Comparison of ENCODE assay signal across 12 mouse cellular contexts in genomic region chr9:77481380-77481779, GRCm38 (mm10).
DNase-seq lines count a peak whose midpoint lies in the region; ATAC-seq and TF ChIP-seq lines count a peak whose summit lies in the region.
"Had no signal": no experiment of that assay in that cellular context is flagged by ENCODE, and none has a peak within 500 bp of the region (broad histone marks: within the 10 kb centered on the region; RNA-seq: fewer than 3 reads in every experiment).

No protein-coding gene starts in this region.

- TF ChIP-seq CTCF in layer of hippocampus, adult 2 months (conservative IDR thresholded peaks at IDR 0.05): no peak

- H3K4me3 ChIP-seq in layer of hippocampus, adult 2 months: no peak overlapping the region
- H3K4me3 ChIP-seq in heart, embryonic 14.5 days (ENCODE audit: control insufficient read depth in 1 of 2, insufficient read depth in 1 of 2, low read depth in 1 of 2, low read length in 2 of 2): no peak overlapping the region
- H3K4me3 ChIP-seq in stomach, embryonic 16.5 days (replicated peaks; ENCODE audit: low read length): no peak overlapping the region
- H3K4me3 ChIP-seq: liver, embryonic 15.5 days; midbrain, embryonic 15.5 days had no signal

- ATAC-seq in heart, embryonic 14.5 days (ENCODE audit: insufficient number of reproducible peaks, insufficient read depth, low FRiP score, low read depth): no peak
- no peak for ATAC-seq in stomach, embryonic 16.5 days (ENCODE audit: insufficient read depth, low FRiP score)

- peak overlapping the region; percentile 18; the same call in 1 of the 2 replicates for H3K27ac ChIP-seq in layer of hippocampus, adult 2 months
- peak overlapping the region; percentile 1 to 39; a peak in 1 of 4 replicates for H3K27ac ChIP-seq in heart, embryonic 14.5 days (replicated peaks in 1 of 2; ENCODE audit: control insufficient read depth in 1 of 2, insufficient read depth in 1 of 2, low read depth in 2 of 2, low read length in 2 of 2)
- H3K27ac ChIP-seq in stomach, embryonic 16.5 days (ENCODE audit: low read length): peak overlapping the region; percentile 71
- H3K27ac ChIP-seq: liver, embryonic 15.5 days; midbrain, embryonic 15.5 days had no signal

- no peaks in the 10 kb centered on the region for H3K27me3 ChIP-seq in heart, embryonic 14.5 days (ENCODE audit: control insufficient read depth, insufficient read depth, low read length)
- no peaks in the 10 kb centered on the region for H3K27me3 ChIP-seq in stomach, embryonic 16.5 days (ENCODE audit: control insufficient read depth, insufficient read depth, low read length)
- H3K27me3 ChIP-seq: liver, embryonic 15.5 days; midbrain, embryonic 15.5 days had no signal

- H3K9ac ChIP-seq in heart, embryonic 14.5 days (ENCODE audit: low read length): no peak overlapping the region
- no peak overlapping the region for H3K9ac ChIP-seq in stomach, embryonic 16.5 days (ENCODE audit: low read length)
- H3K9ac ChIP-seq: liver, embryonic 15.5 days; midbrain, embryonic 15.5 days had no signal

- no peaks in the 10 kb centered on the region for H3K36me3 ChIP-seq in heart, embryonic 14.5 days (ENCODE audit: control insufficient read depth, insufficient read depth, low read length)
- H3K36me3 ChIP-seq in stomach, embryonic 16.5 days (ENCODE audit: control insufficient read depth, insufficient read depth, low read length): no peaks in the 10 kb centered on the region
- H3K36me3 ChIP-seq: G1E; liver, embryonic 15.5 days; midbrain, embryonic 15.5 days had no signal

- 45% methylated on average over 7 of the region's 7 CpGs for WGBS in heart, embryonic 14.5 days
- 17% methylated on average over 7 of the region's 7 CpGs for WGBS in stomach, embryonic 16.5 days

- H3K4me1 ChIP-seq in heart, embryonic 14.5 days (ENCODE audit: control insufficient read depth in 2 of 2, insufficient read depth in 2 of 2, low read length in 2 of 2): peaks cover 23 to 54% of the 10 kb centered on the region in 2 experiments
- H3K4me1 ChIP-seq in stomach, embryonic 16.5 days (ENCODE audit: control insufficient read depth, insufficient read depth, low read length): peaks cover 31% of the 10 kb centered on the region

- no peak overlapping the region for H3K4me2 ChIP-seq in heart, embryonic 14.5 days (ENCODE audit: low read length)
- H3K4me2 ChIP-seq in stomach, embryonic 16.5 days (ENCODE audit: low read depth, low read length): peak overlapping the region; percentile 14; the same call in 1 of the 2 replicates
- H3K4me2 ChIP-seq: liver, embryonic 15.5 days; midbrain, embryonic 15.5 days had no signal

- no peaks in the 10 kb centered on the region for H3K9me3 ChIP-seq in heart, embryonic 14.5 days (ENCODE audit: control insufficient read depth, low read length)
- no peaks in the 10 kb centered on the region for H3K9me3 ChIP-seq in stomach, embryonic 16.5 days (replicated peaks; ENCODE audit: control insufficient read depth, low read length)
- H3K9me3 ChIP-seq: liver, embryonic 15.5 days; midbrain, embryonic 15.5 days had no signal

- no peak for DNase-seq in layer of hippocampus, adult 2 months (ENCODE audit: low spot score in 2 of 2)
- DNase-seq in layer of hippocampus, postnatal 14 days (ENCODE audit: low spot score in 2 of 2): no peak
- peak; percentile 66 to 70 for DNase-seq in adrenal gland, postnatal 36 days
- no peak for DNase-seq in natural killer cell, adult 2 months (ENCODE audit: low spot score in 2 of 2)
- no peak for DNase-seq in gastrocnemius, postnatal 4 days (ENCODE audit: low spot score in 2 of 2)
- DNase-seq in lung, postnatal 10 days: no peak
- DNase-seq: right cerebral cortex, postnatal 14 days had no signal

Comparison
In these comparisons a context has a peak if more than half of its experiments do, and no peak if none do; other contexts are left out.
1. DNase-seq: peak in adrenal gland, postnatal 36 days (2 of 2); none in layer of hippocampus, adult 2 months (0 of 2), layer of hippocampus, postnatal 14 days (0 of 2), natural killer cell, adult 2 months (0 of 2), gastrocnemius, postnatal 4 days (0 of 2) and lung, postnatal 10 days (single experiment).
2. H3K27ac ChIP-seq: peak in every context shown above with its lines; median percentile 71 in stomach, embryonic 16.5 days; 20 in heart, embryonic 14.5 days; 18 in layer of hippocampus, adult 2 months.